ENCODE assay signal across 8 mouse cellular contexts in genomic region chr12:116485591-116486403, GRCm38 (mm10). TPM values are rescaled to one million over a fixed set of nuclear protein-coding genes. Genes with fewer than 3 reads are reported as not detected.
DNase-seq lines count a peak whose midpoint lies in the region; ATAC-seq and TF ChIP-seq lines count a peak whose summit lies in the region.

TSS of gene Ptprn2 (plus strand) at chr12:116485720.

- H3K36me3 ChIP-seq in forebrain, embryonic 10.5 days (replicated peaks), result no peaks in the 10 kb centered on the region
- H3K36me3 ChIP-seq in hindbrain, embryonic 10.5 days, result no peaks in the 10 kb centered on the region
- H3K36me3 ChIP-seq in liver, postnatal 0 days (replicated peaks; ENCODE audit: insufficient read depth, low read length), result no peaks in the 10 kb centered on the region
- H3K36me3 ChIP-seq in neural tube, embryonic 14.5 days (ENCODE audit: control insufficient read depth, insufficient read depth, low read length), result no peaks in the 10 kb centered on the region

- TF ChIP-seq CTCF in layer of hippocampus, adult 2 months (conservative IDR thresholded peaks at IDR 0.05), result no peak
- no peak for TF ChIP-seq CTCF in liver, postnatal 0 days (IDR thresholded peaks at IDR 0.05; ENCODE audit: low read depth)

- peak; percentile 47 for ATAC-seq in CD4-positive, CD25-positive, alpha-beta regulatory T cell, adult 4 months
- peak; percentile 93 for ATAC-seq in liver, postnatal 0 days
- peak; percentile 92 for ATAC-seq in neural tube, embryonic 14.5 days (ENCODE audit: low read depth)

- no peaks in the 10 kb centered on the region for H3K9me3 ChIP-seq in forebrain, embryonic 10.5 days
- no peaks in the 10 kb centered on the region for H3K9me3 ChIP-seq in hindbrain, embryonic 10.5 days
- no peaks in the 10 kb centered on the region for H3K9me3 ChIP-seq in liver, postnatal 0 days (ENCODE audit: low read length)
- no peaks in the 10 kb centered on the region for H3K9me3 ChIP-seq in neural tube, embryonic 14.5 days (ENCODE audit: control insufficient read depth, low read length)

- H3K9ac ChIP-seq in liver, postnatal 0 days (replicated peaks), result no peak within 1 kb of the TSS
- peak within 1 kb of the TSS; percentile 88 for H3K9ac ChIP-seq in neural tube, embryonic 14.5 days (replicated peaks; ENCODE audit: low read depth, low read length)

- peak; percentile 60 for DNase-seq in brain, embryonic 18.5 days (ENCODE audit: low read depth, low spot score)
- peak; percentile 82 for DNase-seq in forebrain, embryonic 10.5 days (ENCODE audit: extremely low spot score, low spot score)
- peak; percentile 86 for DNase-seq in hindbrain, embryonic 10.5 days (ENCODE audit: low spot score)
- DNase-seq in layer of hippocampus, adult 2 months (ENCODE audit: low spot score in 2 of 2), result peak; percentile 66 to 75
- DNase-seq in liver, postnatal 0 days, result peak; percentile 85
- peak; percentile 28 to 33 for DNase-seq in thymus, adult 18-20 months

- no peak for TF ChIP-seq EP300 in liver, postnatal 0 days (IDR thresholded peaks at IDR 0.05; ENCODE audit: low read depth)

- H3K4me1 ChIP-seq in forebrain, embryonic 10.5 days, result peaks cover 18% of the 10 kb centered on the region
- peaks cover 17% of the 10 kb centered on the region for H3K4me1 ChIP-seq in hindbrain, embryonic 10.5 days (replicated peaks)
- H3K4me1 ChIP-seq in liver, postnatal 0 days (ENCODE audit: insufficient read depth), result peaks cover 8% of the 10 kb centered on the region; the same call in 1 of the 2 replicates
- 0 out of 2 replicates have a peak, but pooled peaks cover 7% of the 10 kb centered on the region for H3K4me1 ChIP-seq in neural tube, embryonic 14.5 days (ENCODE audit: control insufficient read depth, insufficient read depth, low read length)

- 0 out of 2 replicates have a peak within 1 kb of the TSS, but pooled peaks have one; percentile 26 for H3K27ac ChIP-seq in forebrain, embryonic 10.5 days
- peak within 1 kb of the TSS; percentile 80 for H3K27ac ChIP-seq in hindbrain, embryonic 10.5 days
- H3K27ac ChIP-seq in layer of hippocampus, adult 2 months, result peak within 1 kb of the TSS; percentile 94
- no peak within 1 kb of the TSS for H3K27ac ChIP-seq in liver, postnatal 0 days (ENCODE audit: low read depth)
- H3K27ac ChIP-seq in neural tube, embryonic 14.5 days (ENCODE audit: low read depth, low read length), result peak within 1 kb of the TSS; percentile 93

- H3K27me3 ChIP-seq in forebrain, embryonic 10.5 days (ENCODE audit: poor library complexity, severe bottlenecking), result peaks cover 27% of the 10 kb centered on the region
- peaks cover 35% of the 10 kb centered on the region for H3K27me3 ChIP-seq in hindbrain, embryonic 10.5 days (ENCODE audit: insufficient read depth, poor library complexity, severe bottlenecking)
- H3K27me3 ChIP-seq in liver, postnatal 0 days (ENCODE audit: insufficient read depth, low read length), result peaks cover 34% of the 10 kb centered on the region
- H3K27me3 ChIP-seq in neural tube, embryonic 14.5 days (ENCODE audit: control insufficient read depth, insufficient read depth, low read length), result no peaks in the 10 kb centered on the region

- peak within 1 kb of the TSS; percentile 71 for H3K4me2 ChIP-seq in liver, postnatal 0 days (ENCODE audit: low read depth, low read length)
- peak within 1 kb of the TSS; percentile 80 for H3K4me2 ChIP-seq in neural tube, embryonic 14.5 days (ENCODE audit: low read depth, low read length)

- H3K4me3 ChIP-seq in forebrain, embryonic 10.5 days, result peak within 1 kb of the TSS; percentile 63
- H3K4me3 ChIP-seq in hindbrain, embryonic 10.5 days, result peak within 1 kb of the TSS; percentile 74
- H3K4me3 ChIP-seq in layer of hippocampus, adult 2 months, result peak within 1 kb of the TSS; percentile 69
- peak within 1 kb of the TSS; percentile 34 for H3K4me3 ChIP-seq in liver, postnatal 0 days (ENCODE audit: low read depth, low read length)
- H3K4me3 ChIP-seq in neural tube, embryonic 14.5 days (ENCODE audit: low read depth, low read length), result peak within 1 kb of the TSS; percentile 70

- WGBS in forebrain, embryonic 10.5 days, result under 1% methylated on average over 83 of the region's 86 CpGs
- WGBS in hindbrain, embryonic 10.5 days, result under 1% methylated on average over 86 of the region's 86 CpGs
- WGBS in liver, postnatal 0 days (ENCODE audit: insufficient replicate concordance), result 2% methylated on average over 70 of the region's 86 CpGs
- WGBS in neural tube, embryonic 14.5 days, result under 1% methylated on average over 66 of the region's 86 CpGs

RNA-seq across cellular contexts. Expression of gene Ptprn2, which starts in this region (rescaled TPM):
- polyA plus RNA-seq in CD4-positive, CD25-positive, alpha-beta regulatory T cell, adult 4 months (2017; shearing (Covaris generic)), result not detected
- 4.6 and 4.8 TPM in 2 replicates for polyA plus RNA-seq in forebrain, embryonic 10.5 days (2016; fragmentation: Nextera tagmentation; extraction: Ambion mirVana)
- polyA plus RNA-seq in hindbrain, embryonic 10.5 days (2016; fragmentation: Nextera tagmentation; extraction: Ambion mirVana), result 5.9 and 6.4 TPM in 2 replicates
- total RNA-seq in layer of hippocampus, adult 2 months (2021), result 100 to 1,000 TPM; 280 to 289 TPM
- 0.14 TPM in 1 of 2 replicates, not detected in the other for polyA plus RNA-seq in liver, postnatal 0 days (2015; fragmentation: Nextera tagmentation; extraction: Ambion mirVana)
- 17.1 and 24.7 TPM in 2 replicates for polyA plus RNA-seq in neural tube, embryonic 14.5 days (2014; fragmentation: Nextera tagmentation; extraction: Ambion mirVana)

Comparison
In these comparisons a context has a peak if more than half of its experiments do, and no peak if none do; other contexts are left out.
1. Peak in ATAC-seq in CD4-positive, CD25-positive, alpha-beta regulatory T cell, adult 4 months; RNA of the gene not detected or under 1 TPM.
2. Peak in DNase-seq, ATAC-seq, H3K4me3 ChIP-seq and H3K4me2 ChIP-seq in liver, postnatal 0 days; RNA of the gene not detected or under 1 TPM.
3. DNase-seq: peak in every context shown above with its lines; median percentile 86 in hindbrain, embryonic 10.5 days; 85 in liver, postnatal 0 days; 82 in forebrain, embryonic 10.5 days; 70 in layer of hippocampus, adult 2 months; 60 in brain, embryonic 18.5 days; 30 in thymus, adult 18-20 months.